Mouse (Mus musculus) megakaryocyte, embryonic 14.5 days (primary cell): Measurements from ENCODE around the gene Odf4.

Source experiments
- FLI1 ChIP-seq: IDR thresholded peaks from 2 replicates; pipeline ENCODE4 v1.6.1; 2012; ENCODE audit warnings: low read length, inconsistent platforms, mixed read lengths
- GATA1 ChIP-seq: IDR thresholded peaks from 3 replicates; pipeline ENCODE4 v1.6.1; 2012; ENCODE audit warnings: mixed read lengths, low read length, inconsistent platforms, borderline replicate concordance

DNA sequence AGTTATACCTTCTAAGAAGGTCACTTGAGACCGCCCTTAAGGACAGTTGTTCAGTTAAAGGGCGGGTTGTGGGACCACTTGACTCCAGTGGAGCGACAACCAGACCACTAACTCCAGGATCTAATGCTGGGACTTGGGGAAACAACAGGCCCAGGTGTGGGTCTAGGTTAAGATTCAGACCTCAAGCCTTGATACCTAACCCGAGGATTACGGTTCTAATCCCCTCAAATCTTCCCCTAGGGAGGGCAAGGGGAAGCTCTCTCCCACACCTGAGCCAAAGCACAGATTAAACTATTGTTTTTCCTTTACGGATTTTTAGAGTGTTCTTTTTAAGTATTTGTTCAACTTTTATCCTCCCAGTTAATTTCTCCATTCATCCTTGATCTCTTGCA lies 47.2 kb upstream of the Odf4 start:
- TF ChIP-seq GATA1 (no peak), FLI1 (no peak)
